Mouse (Mus musculus) hindbrain, embryonic 10.5 days (tissue): Measurements from ENCODE around the gene Mcidas. TPM values are rescaled to one million over a fixed set of nuclear protein-coding genes. Genes with fewer than 3 reads are reported as not detected.
"Not testable (repeated sequence)": the region's sequence is repeated elsewhere in the genome, so short reads cannot be mapped to it uniquely, and the experiment has no call there.

Experiments used
- DNase-seq: peaks from one replicate; pipeline ENCODE4 v3.0.0-alpha.2; 2017; ENCODE audit warnings: low spot score
- H3K27ac ChIP-seq: fragments of 300-500 bp; sonication (generic); 2 replicates; pipeline ENCODE4 v1.5.1; 2016; ENCODE audit warnings: mild to moderate bottlenecking, moderate library complexity
- H3K27me3 ChIP-seq: fragments of 300-500 bp; sonication (generic); 2 replicates; pipeline ENCODE4 v1.6.1; 2016; ENCODE audit warnings: mild to moderate bottlenecking; ENCODE audit not compliant: poor library complexity, insufficient read depth, severe bottlenecking
- H3K36me3 ChIP-seq: fragments of 300-500 bp; sonication (generic); 2 replicates; pipeline ENCODE4 v1.6.1; 2016; ENCODE audit warnings: mild to moderate bottlenecking, moderate library complexity
- H3K4me1 ChIP-seq: fragments of 300-500 bp; sonication (generic); replicated peaks from 2 replicates; pipeline ENCODE4 v1.6.1; 2016; ENCODE audit warnings: mild to moderate bottlenecking
- H3K4me3 ChIP-seq: fragments of 300-500 bp; sonication (generic); 2 replicates; pipeline ENCODE4 v1.5.1; 2016; ENCODE audit warnings: mild to moderate bottlenecking, moderate library complexity
- H3K9me3 ChIP-seq: fragments of 300-500 bp; sonication (generic); 2 replicates; pipeline ENCODE4 v1.6.1; 2016; ENCODE audit warnings: mild to moderate bottlenecking, moderate library complexity
- WGBS: fragments of 180-500 bp; shearing (Covaris S2); methylation state at CpG from one replicate; pipeline ENCODE4 v1.1.7; 2016; 5-methylcytosine and 5-hydroxymethylcytosine counted together
- polyA plus RNA-seq: library from polyadenylated mRNA; unstranded; fragments of >200 nt; fragmentation: Nextera tagmentation; extraction: Ambion mirVana; gene quantifications from 2 replicates; pipeline ENCODE4 v1.2.1, GENCODE M21; 2016

Mcidas gene
- polyA plus RNA-seq, 1 experiment from 2014 or later: 3.6 TPM

- peaks cover 67% of the 10 kb centered on the region for H3K4me1 ChIP-seq
- no peak overlapping the region for H3K27ac ChIP-seq
- peaks cover 92% of the 10 kb centered on the region for H3K27me3 ChIP-seq
- 1% methylated on average over 23 of the region's 23 CpGs for WGBS
- H3K36me3 ChIP-seq: no peaks in the 10 kb centered on the region
- peak; percentile 52 for DNase-seq
- peak overlapping the region; percentile 53; the same call in 1 of the 2 replicates for H3K4me3 ChIP-seq
- H3K9me3 ChIP-seq: no peaks in the 10 kb centered on the region
These were observed 4.1 kb upstream of the Mcidas start for GRCm38 (mm10) chr13:112989541-112989940.

DNA sequence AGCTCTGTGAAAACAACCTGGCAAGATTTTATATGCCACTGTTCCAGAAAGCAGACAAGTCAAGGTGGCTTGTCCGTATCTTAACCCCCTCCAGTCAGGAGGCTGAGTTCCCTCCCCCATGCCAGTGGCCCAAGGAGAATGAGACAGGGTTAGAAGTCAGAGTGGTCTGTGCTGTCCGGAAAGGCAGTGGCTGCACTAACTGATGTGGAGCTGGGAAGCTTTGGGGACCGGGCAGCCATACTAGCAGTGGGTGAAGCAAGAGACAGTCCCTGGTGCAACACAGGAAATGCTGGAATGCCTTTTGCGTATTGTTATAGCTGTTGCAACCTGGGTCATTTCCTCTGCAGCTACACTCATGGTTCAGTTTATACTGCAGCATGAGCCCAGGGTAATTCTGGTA, 3.3 kb upstream of the Mcidas start:
- Histone ChIP-seq H3K36me3 (no peaks in the 10 kb centered on the region), H3K27me3 (peaks cover 98% of the 10 kb centered on the region), H3K27ac (no peak overlapping the region), H3K9me3 (no peaks in the 10 kb centered on the region), H3K4me3 (no peak overlapping the region), H3K4me1 (peaks cover 67% of the 10 kb centered on the region)
- 20% methylated on average over 4 of the region's 4 CpGs for WGBS
- DNase-seq: peak; percentile 26

DNA sequence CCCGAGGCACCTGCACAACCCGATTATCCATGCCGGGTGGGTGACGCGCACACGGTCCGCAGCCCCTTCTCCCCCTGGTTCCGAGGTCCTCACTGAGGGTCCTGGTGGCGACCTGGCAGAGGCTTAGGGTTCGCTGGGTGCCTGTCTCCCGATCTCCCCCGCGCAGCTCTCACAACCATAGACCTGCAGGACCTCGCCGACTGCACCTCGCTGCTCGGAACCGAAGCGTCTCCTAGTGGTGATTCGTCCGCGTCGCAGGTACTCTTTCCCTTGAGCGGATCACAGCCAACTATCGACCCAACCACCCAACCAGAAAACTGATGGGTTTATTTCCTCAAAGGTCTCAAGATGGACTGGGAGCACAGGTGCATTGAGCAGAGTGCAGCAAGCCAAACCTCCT, 546 bp downstream of the Mcidas start:
- Histone ChIP-seq H3K9me3 (no peaks in the 10 kb centered on the region), H3K4me1 (peaks cover 38% of the 10 kb centered on the region), H3K36me3 (no peaks in the 10 kb centered on the region), H3K27me3 (peaks cover 99% of the 10 kb centered on the region), H3K4me3 (peak overlapping the region; percentile 54), H3K27ac (no peak overlapping the region)
- under 1% methylated on average over 25 of the region's 25 CpGs for WGBS
- DNase-seq: peak; percentile 62

GRCm38 (mm10) chr13:112996407-112996806, 2.8 kb downstream of the Mcidas start:
- H3K4me3 ChIP-seq: no peak overlapping the region
- H3K4me1 ChIP-seq: peaks cover 25% of the 10 kb centered on the region
- no peaks in the 10 kb centered on the region for H3K36me3 ChIP-seq
- no peaks in the 10 kb centered on the region for H3K9me3 ChIP-seq
- peaks cover 99% of the 10 kb centered on the region for H3K27me3 ChIP-seq
- WGBS: 72% methylated on average over 4 of the region's 4 CpGs
- H3K27ac ChIP-seq: no peak overlapping the region
- no peak for DNase-seq

DNA sequence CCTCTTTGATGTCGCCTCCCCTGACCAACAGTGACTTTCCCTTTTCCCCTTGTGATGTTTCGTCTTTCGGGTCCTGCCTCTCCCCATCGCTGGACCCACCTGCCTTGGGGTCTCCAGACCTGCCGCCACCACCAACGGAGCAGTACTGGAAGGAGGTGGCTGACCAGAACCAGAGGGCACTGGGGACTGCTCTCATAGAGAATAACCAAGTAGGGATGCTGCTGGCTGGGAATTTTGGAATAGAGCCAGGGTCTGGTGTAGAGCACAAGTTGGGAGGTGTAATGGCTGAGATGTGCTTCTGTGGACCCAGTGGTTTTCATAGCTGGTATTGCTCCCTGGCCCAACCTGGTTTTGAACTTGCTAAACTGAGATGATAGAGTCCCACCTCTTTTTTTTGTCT, 3.7 kb downstream of the Mcidas start:
- H3K36me3 ChIP-seq: no peaks in the 10 kb centered on the region
- no peak overlapping the region for H3K4me3 ChIP-seq
- H3K9me3 ChIP-seq: no peaks in the 10 kb centered on the region
- H3K4me1 ChIP-seq: peaks cover 25% of the 10 kb centered on the region
- DNase-seq: no peak
- peaks cover 98% of the 10 kb centered on the region for H3K27me3 ChIP-seq
- WGBS: 55% methylated on average over 6 of the region's 6 CpGs
- H3K27ac ChIP-seq: no peak overlapping the region

- under 1% methylated on average over 46 of the region's 46 CpGs for WGBS
- H3K36me3 ChIP-seq: no peaks in the 10 kb centered on the region
- H3K4me3 ChIP-seq: peak overlapping the region; percentile 59
- peak overlapping the region; percentile 35 for H3K27ac ChIP-seq
- H3K4me1 ChIP-seq: peaks cover 19% of the 10 kb centered on the region
- DNase-seq: peak; percentile 61
- H3K27me3 ChIP-seq: peaks cover 85% of the 10 kb centered on the region
- H3K9me3 ChIP-seq: no peaks in the 10 kb centered on the region
These were observed 5.0 kb downstream of the Mcidas start for GRCm38 (mm10) chr13:112998427-112999201.

- 76% methylated on average over 3 of the region's 3 CpGs for WGBS
- Histone ChIP-seq H3K36me3 (no peaks in the 10 kb centered on the region), H3K27ac (no peak overlapping the region), H3K27me3 (peaks cover 70% of the 10 kb centered on the region), H3K9me3 (no peaks in the 10 kb centered on the region), H3K4me1 (peaks cover 10% of the 10 kb centered on the region), H3K4me3 (no peak overlapping the region)
- DNase-seq: no peak
These were observed 6.4 kb downstream of the Mcidas start for GRCm38 (mm10) chr13:113000090-113000489.

DNA sequence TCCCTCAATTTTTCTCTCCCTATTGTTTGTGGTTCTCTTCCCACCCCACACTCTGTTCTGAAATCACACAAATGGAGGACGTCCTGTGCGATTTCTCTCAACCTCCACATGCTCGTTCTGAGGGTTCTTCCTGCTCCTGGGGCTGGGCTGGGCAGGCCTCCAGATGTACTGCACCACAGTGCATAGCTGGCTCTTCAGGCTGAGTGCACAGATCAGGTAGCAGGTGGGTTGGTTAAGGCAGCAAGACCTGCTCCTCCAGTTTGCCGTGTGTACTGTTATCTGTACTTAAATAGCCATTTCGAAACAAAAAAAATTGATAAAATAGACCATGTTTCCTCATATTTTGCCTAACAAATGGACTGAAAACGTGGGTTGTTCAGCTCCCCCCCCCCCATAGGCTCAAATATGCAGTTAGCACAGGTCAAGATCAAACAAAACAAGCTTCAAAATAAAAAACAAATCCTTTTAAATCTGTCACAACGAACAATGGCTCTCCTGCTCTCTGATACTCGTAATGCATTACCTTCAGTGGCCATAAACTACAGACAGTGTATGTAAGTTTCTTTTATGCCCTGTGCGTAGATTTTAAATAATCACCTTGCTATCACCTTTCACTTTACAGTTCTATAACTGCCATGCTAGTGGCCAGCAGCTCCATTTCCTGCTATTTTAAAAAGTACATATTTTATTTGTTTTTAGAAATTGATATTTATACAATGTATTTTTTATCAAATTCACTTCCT, 7.1 kb downstream of the Mcidas start:
- DNase-seq: no peak
- 76% methylated on average over 9 of the region's 9 CpGs for WGBS
- H3K27me3 ChIP-seq: peaks cover 64% of the 10 kb centered on the region

GRCm38 (mm10) chr13:113012683-113013082, 19.0 kb downstream of the Mcidas start:
- Histone ChIP-seq H3K9me3 (no peaks in the 10 kb centered on the region), H3K4me3 (no peak overlapping the region), H3K27me3 (no peaks in the 10 kb centered on the region), H3K36me3 (no peaks in the 10 kb centered on the region), H3K27ac (no peak overlapping the region), H3K4me1 (no peaks in the 10 kb centered on the region)
- DNase-seq: no peak
- 85% methylated on average over 6 of the region's 6 CpGs for WGBS

More for the DNA sequence above, 7.1 kb downstream of the Mcidas start:
- Histone ChIP-seq H3K9me3 (no peaks in the 10 kb centered on the region), H3K36me3 (no peaks in the 10 kb centered on the region), H3K4me1 (peaks cover 10% of the 10 kb centered on the region), H3K27ac (no peak overlapping the region), H3K4me3 (no peak overlapping the region)

DNA sequence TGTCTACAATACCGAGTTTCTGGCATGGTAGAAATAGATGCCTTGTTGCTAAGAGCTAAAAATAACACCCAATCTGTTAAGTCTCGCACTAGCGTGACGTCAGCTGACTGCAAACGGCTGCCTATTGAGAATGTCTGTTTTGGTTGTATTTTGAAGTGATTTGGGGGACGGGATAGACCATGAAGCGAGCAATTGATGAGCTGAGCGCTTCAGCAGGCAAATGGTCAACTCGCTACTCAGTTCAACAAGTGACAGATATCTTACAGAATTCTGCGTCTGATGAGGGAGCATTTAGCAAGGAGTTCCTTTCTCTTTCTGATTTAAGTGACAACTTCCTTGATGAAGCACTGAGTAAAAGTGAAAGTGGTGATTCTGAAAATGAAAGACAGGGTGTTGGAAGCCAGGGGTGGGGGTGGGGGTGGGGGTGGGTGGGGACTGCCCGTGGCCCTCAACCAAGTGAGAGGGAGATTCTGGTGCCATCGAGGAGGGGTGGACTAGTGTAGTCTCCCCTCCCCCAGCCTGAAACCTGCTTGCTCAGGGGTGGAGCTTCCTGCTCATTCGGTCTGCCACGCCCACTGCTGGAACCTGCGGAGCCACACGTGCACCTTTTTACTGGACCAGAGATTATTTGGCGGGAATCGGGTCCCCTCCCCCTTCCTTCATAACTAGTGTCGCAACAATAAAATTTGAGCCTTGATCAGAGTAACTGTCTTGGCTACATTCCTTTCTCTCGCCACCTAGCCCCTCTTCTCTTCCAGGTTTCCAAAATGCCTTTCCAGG, 19.7 kb downstream of the Mcidas start:
- H3K4me1 ChIP-seq, H3K9me3 ChIP-seq, DNase-seq, H3K4me3 ChIP-seq, H3K27me3 ChIP-seq, H3K27ac ChIP-seq, H3K36me3 ChIP-seq: not testable (repeated sequence)
- WGBS: 65% methylated on average over 20 of the region's 20 CpGs

DNA sequence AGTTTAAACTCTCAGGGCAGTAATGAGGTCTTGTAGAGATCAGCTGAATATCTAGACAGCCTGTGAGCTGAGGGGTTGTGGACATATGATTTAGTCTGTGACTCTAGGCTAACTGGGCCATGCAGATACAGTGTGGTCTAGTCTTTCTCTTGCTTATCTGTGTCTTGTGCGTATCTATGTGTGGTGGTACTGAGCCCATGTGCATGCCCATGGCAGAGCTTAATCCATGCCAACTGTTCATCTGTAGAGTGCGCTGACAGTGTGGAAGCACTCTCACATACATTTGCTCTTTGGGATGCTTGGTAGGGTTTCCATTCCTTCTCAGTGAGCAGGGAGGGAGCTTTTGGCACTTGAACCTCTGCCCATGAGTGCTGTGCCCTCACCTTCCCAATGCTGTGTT, 27.9 kb downstream of the Mcidas start:
- Histone ChIP-seq H3K9me3 (no peaks in the 10 kb centered on the region), H3K4me1 (no peaks in the 10 kb centered on the region), H3K36me3 (no peaks in the 10 kb centered on the region), H3K27ac (no peak overlapping the region), H3K4me3 (no peak overlapping the region), H3K27me3 (peaks cover 16% of the 10 kb centered on the region; the same call in 1 of the 2 replicates)
- 85% methylated on average over 2 of the region's 2 CpGs for WGBS
- no peak for DNase-seq

- Histone ChIP-seq H3K4me1 (no peaks in the 10 kb centered on the region), H3K4me3 (no peak overlapping the region), H3K36me3 (no peaks in the 10 kb centered on the region), H3K27me3 (peaks cover 16% of the 10 kb centered on the region; the same call in 1 of the 2 replicates), H3K9me3 (no peaks in the 10 kb centered on the region), H3K27ac (no peak overlapping the region)
- WGBS: 75% methylated on average over 8 of the region's 8 CpGs
- no peak for DNase-seq
These were observed 28.8 kb downstream of the Mcidas start for GRCm38 (mm10) chr13:113022467-113022866.
